Mouse (Mus musculus) ES-Bruce4 (cell line): ENCODE results near the gene E130308A19Rik. TPM values are rescaled to one million over a fixed set of nuclear protein-coding genes. Genes with fewer than 3 reads are reported as not detected.

Experiments used
- H3K27ac ChIP-seq: 2 replicates; pipeline ENCODE4 v1.5.1; 2012; ENCODE audit warnings: low read length, inconsistent platforms; ENCODE audit not compliant: insufficient read depth
- H3K27me3 ChIP-seq: 2 replicates; pipeline ENCODE4 v1.6.1; 2012; ENCODE audit warnings: mild to moderate bottlenecking, low read length, inconsistent platforms; ENCODE audit not compliant: control insufficient read depth, poor library complexity, insufficient read depth, severe bottlenecking
- H3K36me3 ChIP-seq: 2 replicates; pipeline ENCODE4 v1.6.1; 2012; ENCODE audit warnings: inconsistent platforms, mild to moderate bottlenecking, low read length, moderate library complexity; ENCODE audit not compliant: control insufficient read depth, poor library complexity, insufficient read depth, severe bottlenecking
- H3K4me1 ChIP-seq: one replicate; pipeline ENCODE4 v1.8.1; 2011; ENCODE audit warnings: low read length; ENCODE audit not compliant: control insufficient read depth, insufficient read depth
- H3K4me3 ChIP-seq: 2 replicates; pipeline ENCODE4 v1.5.1; 2011; ENCODE audit warnings: low read depth, mild to moderate bottlenecking, low read length
- H3K9ac ChIP-seq: 2 replicates; pipeline ENCODE4 v1.6.1; 2012; ENCODE audit warnings: low read depth, mild to moderate bottlenecking, inconsistent platforms; ENCODE audit not compliant: poor library complexity, severe bottlenecking
- H3K9me3 ChIP-seq: replicated peaks from 2 replicates; pipeline ENCODE4 v1.6.1; 2012; ENCODE audit warnings: mild to moderate bottlenecking, low read length, inconsistent platforms; ENCODE audit not compliant: control insufficient read depth, poor library complexity, insufficient read depth, severe bottlenecking
- CTCF ChIP-seq: IDR thresholded peaks from one replicate; pipeline ENCODE4 v1.8.1; 2011; ENCODE audit warnings: low read depth, low read length
- EP300 ChIP-seq: IDR thresholded peaks from 2 replicates; pipeline ENCODE4 v1.6.1; 2011; ENCODE audit warnings: low read depth, low read length; ENCODE audit not compliant: insufficient read depth
- POLR2A ChIP-seq: IDR thresholded peaks from one replicate; pipeline ENCODE4 v1.8.1; 2011; ENCODE audit warnings: low read length; ENCODE audit not compliant: insufficient read depth
- polyA plus RNA-seq: library from polyadenylated mRNA; stranded (reverse); fragments of >200 nt; gene quantifications from 2 replicates; pipeline ENCODE4 v1.2.4, GENCODE M21; 2011; ENCODE audit warnings: low read depth; ENCODE audit not compliant: missing spikeins, insufficient read depth, insufficient read length

The E130308A19Rik gene
- polyA plus RNA-seq, 1 experiment: 16.3 TPM

- no peaks in the 10 kb centered on the region for H3K4me1 ChIP-seq
- H3K27ac ChIP-seq: no peak overlapping the region
- no peak overlapping the region for H3K9ac ChIP-seq
- no peak overlapping the region for H3K4me3 ChIP-seq
- no peaks in the 10 kb centered on the region for H3K27me3 ChIP-seq
- H3K36me3 ChIP-seq: no peaks in the 10 kb centered on the region; the same call in 1 of the 2 replicates
- TF ChIP-seq EP300: no peak
- TF ChIP-seq POLR2A: no peak
- no peak for TF ChIP-seq CTCF
- H3K9me3 ChIP-seq: no peaks in the 10 kb centered on the region
Observed at GRCm38 (mm10) chr4:59728839-59729238, 102.8 kb downstream of the E130308A19Rik start.

- no peak overlapping the region for H3K27ac ChIP-seq
- H3K9ac ChIP-seq: no peak overlapping the region
- H3K36me3 ChIP-seq: no peaks in the 10 kb centered on the region; the same call in 1 of the 2 replicates
- H3K9me3 ChIP-seq: no peaks in the 10 kb centered on the region
- H3K4me3 ChIP-seq: no peak overlapping the region
- no peaks in the 10 kb centered on the region for H3K4me1 ChIP-seq
- TF ChIP-seq CTCF: no peak
- TF ChIP-seq EP300: no peak
- H3K27me3 ChIP-seq: no peaks in the 10 kb centered on the region
Observed at GRCm38 (mm10) chr4:59731544-59731943, 105.5 kb downstream of the E130308A19Rik start.

DNA sequence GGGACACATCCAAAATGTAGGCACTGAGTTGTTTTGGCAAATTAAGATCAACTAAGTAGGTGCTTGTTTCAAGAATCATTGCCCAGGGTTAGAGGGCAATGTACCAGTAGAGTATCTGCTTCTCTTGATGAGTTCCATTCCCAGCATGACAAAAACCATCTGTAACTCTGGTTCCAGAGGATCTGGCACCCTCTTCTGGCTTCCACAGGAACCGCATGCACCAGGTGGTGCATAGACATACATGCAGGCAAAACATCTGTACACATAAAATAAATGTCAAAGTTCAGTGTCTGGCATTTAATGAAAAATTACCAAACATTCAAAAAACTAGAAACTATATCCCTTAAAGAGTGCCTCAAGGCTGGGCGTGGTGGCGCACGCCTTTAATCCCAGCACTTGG lies 113.3 kb downstream of the E130308A19Rik start:
- Histone ChIP-seq H3K9me3 (no peaks in the 10 kb centered on the region), H3K27ac (no peak overlapping the region), H3K4me1 (no peaks in the 10 kb centered on the region), H3K4me3 (no peak overlapping the region), H3K9ac (no peak overlapping the region), H3K27me3 (no peaks in the 10 kb centered on the region), H3K36me3 (no peaks in the 10 kb centered on the region)
- no peak for TF ChIP-seq POLR2A
- peak; percentile 55 for TF ChIP-seq CTCF
- no peak for TF ChIP-seq EP300

DNA sequence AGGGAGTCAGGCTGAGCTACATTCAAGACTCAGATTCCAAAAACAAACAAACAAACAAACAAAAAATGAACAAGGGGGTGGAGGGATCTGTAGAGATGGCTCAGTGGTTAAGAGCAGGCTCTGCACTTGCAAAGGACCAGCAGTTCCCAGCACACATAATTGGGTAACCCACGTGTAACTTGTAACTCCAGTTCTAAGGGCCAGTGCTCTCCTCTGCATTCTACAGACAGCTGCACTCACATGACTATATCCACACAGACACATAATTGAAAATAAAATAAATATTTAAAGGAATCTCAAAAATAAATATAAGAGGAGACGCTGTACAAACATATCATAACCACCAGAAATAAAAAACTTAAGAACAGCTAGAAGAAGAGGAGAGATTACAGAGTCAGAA lies 113.9 kb downstream of the E130308A19Rik start:
- no peak overlapping the region for H3K9ac ChIP-seq
- no peaks in the 10 kb centered on the region for H3K9me3 ChIP-seq
- no peaks in the 10 kb centered on the region for H3K27me3 ChIP-seq
- H3K36me3 ChIP-seq: no peaks in the 10 kb centered on the region
- no peak overlapping the region for H3K4me3 ChIP-seq
- no peak overlapping the region for H3K27ac ChIP-seq
- H3K4me1 ChIP-seq: no peaks in the 10 kb centered on the region
- no peak for TF ChIP-seq CTCF
- no peak for TF ChIP-seq POLR2A
- no peak for TF ChIP-seq EP300

DNA sequence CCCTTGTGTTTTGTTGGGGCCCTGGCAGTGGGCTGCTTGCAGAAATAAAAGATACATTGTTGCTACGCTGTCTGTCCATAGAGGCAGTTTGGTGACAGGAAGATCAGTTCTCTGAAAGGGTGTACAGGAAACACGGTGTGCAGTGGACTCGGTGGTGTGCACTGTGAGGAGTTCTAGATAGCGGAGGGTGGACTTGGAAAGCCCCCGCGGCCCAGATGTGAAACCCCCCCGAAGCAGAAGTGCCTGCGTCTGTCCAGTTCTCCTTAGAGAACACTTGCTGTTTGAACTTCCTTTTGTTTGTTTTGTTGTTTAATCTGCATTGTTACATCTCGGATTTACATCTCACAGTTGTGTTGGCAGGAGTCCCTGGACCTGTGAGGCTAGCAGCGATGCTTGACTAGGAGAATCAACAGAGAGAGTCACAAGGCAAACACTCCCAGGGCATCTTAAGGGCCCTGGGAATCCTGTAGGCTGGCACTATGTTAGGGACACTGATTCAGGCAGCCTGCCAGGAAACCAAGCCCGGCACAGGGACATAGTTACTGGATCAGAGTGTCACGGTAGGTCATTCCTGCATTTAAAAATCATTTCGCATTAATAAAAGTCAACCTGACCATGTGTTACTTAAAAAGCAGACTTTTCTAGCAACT lies 127.6 kb downstream of the E130308A19Rik start:
- Histone ChIP-seq H3K27me3 (no peaks in the 10 kb centered on the region), H3K4me1 (no peaks in the 10 kb centered on the region), H3K27ac (no peak overlapping the region), H3K36me3 (no peaks in the 10 kb centered on the region), H3K4me3 (no peak overlapping the region), H3K9me3 (no peaks in the 10 kb centered on the region), H3K9ac (no peak overlapping the region)
- TF ChIP-seq EP300 (no peak), CTCF (no peak), POLR2A (no peak)

GRCm38 (mm10) chr4:59756332-59757082 lies 130.5 kb downstream of the E130308A19Rik start:
- Histone ChIP-seq H3K9ac (no peak overlapping the region), H3K36me3 (no peaks in the 10 kb centered on the region), H3K4me3 (no peak overlapping the region), H3K4me1 (no peaks in the 10 kb centered on the region), H3K9me3 (no peaks in the 10 kb centered on the region), H3K27ac (no peak overlapping the region), H3K27me3 (no peaks in the 10 kb centered on the region)
- TF ChIP-seq CTCF (no peak), EP300 (no peak), POLR2A (no peak)
